Mouse (Mus musculus) heart, embryonic 12.5 days (tissue): Measurements from ENCODE around the gene Pakap. TPM values are rescaled to one million over a fixed set of nuclear protein-coding genes. Genes with fewer than 3 reads are reported as not detected.

Experiments used
- ATAC-seq: fragments of 200-750 bp; cut with Nextera tagmentation; 2 replicates; pipeline ENCODE4 v1.8.0; 2017; ENCODE audit warnings: moderate TSS enrichment, moderate library complexity; ENCODE audit not compliant: insufficient number of reproducible peaks, low FRiP score
- H3K27ac ChIP-seq: fragments of 300-500 bp; sonication (generic); 2 replicates; pipeline ENCODE4 v1.5.1; 2016; ENCODE audit warnings: mild to moderate bottlenecking, moderate library complexity; ENCODE audit not compliant: poor library complexity, severe bottlenecking
- H3K27me3 ChIP-seq: fragments of 300-500 bp; sonication (generic); replicated peaks from 2 replicates; pipeline ENCODE4 v1.6.1; 2016; ENCODE audit warnings: mild to moderate bottlenecking, moderate library complexity
- H3K36me3 ChIP-seq: fragments of 300-500 bp; sonication (generic); 2 replicates; pipeline ENCODE4 v1.6.1; 2016; ENCODE audit warnings: mild to moderate bottlenecking, moderate library complexity
- H3K4me1 ChIP-seq: fragments of 300-500 bp; sonication (generic); replicated peaks from 2 replicates; pipeline ENCODE4 v1.6.1; 2016; ENCODE audit warnings: mild to moderate bottlenecking
- H3K4me2 ChIP-seq: fragments of 300-500 bp; sonication (generic); 2 replicates; pipeline ENCODE4 v1.6.1; 2016; ENCODE audit warnings: mild to moderate bottlenecking, moderate library complexity
- H3K4me3 ChIP-seq: fragments of 300-500 bp; sonication (generic); 2 replicates; pipeline ENCODE4 v1.5.1; 2016; ENCODE audit warnings: mild to moderate bottlenecking
- H3K9ac ChIP-seq: fragments of 300-500 bp; sonication (generic); 2 replicates; pipeline ENCODE4 v1.6.1; 2016; ENCODE audit warnings: mild to moderate bottlenecking, moderate library complexity
- H3K9me3 ChIP-seq: fragments of 300-500 bp; sonication (generic); replicated peaks from 2 replicates; pipeline ENCODE4 v1.6.1; 2016; ENCODE audit warnings: mild to moderate bottlenecking, moderate library complexity
- WGBS: fragments of 180-500 bp; shearing (Covaris S2); methylation state at CpG from one replicate; pipeline ENCODE4 v1.1.7; 2016; 5-methylcytosine and 5-hydroxymethylcytosine counted together
- polyA plus RNA-seq: library from polyadenylated mRNA; unstranded; fragments of >200 nt; fragmentation: Nextera tagmentation; extraction: Ambion mirVana; gene quantifications from 2 replicates; pipeline ENCODE4 v1.2.1, GENCODE M21; 2016

The Pakap gene
- polyA plus RNA-seq, 1 experiment from 2014 or later, result 74.5 TPM

DNA sequence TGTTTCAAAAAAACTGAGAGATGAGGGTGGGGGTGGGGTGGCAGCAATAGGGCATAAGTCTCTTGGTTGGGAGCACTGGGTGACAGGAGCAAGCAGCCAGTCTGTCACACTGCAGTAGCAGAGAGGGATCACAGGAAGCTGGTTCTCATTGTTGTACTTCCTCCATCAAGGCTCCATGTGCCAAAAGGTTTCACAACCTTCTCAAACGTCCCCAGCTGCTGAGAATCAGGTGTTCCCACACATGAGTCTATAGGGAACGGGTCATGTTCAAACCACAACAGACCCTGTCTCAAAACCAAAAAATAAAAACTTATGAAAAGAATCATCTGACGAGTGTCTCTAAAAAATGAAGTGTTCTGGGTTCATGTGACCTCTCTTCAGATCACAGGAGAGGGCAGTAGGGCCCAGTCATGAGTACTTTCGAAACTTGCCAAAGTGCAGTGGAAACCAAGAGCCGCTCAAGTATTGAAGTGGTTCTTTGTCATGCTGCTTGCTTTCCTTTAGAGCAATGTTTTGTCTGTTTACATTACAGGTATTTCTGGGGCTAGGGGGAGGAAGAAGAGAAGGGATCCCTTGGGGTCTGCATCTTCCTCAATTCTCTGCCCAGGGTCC is 362.7 kb downstream of the Pakap start:
- no peaks in the 10 kb centered on the region for H3K36me3 ChIP-seq
- H3K4me1 ChIP-seq, result no peaks in the 10 kb centered on the region
- H3K4me3 ChIP-seq, result no peak overlapping the region
- no peak overlapping the region for H3K27ac ChIP-seq
- H3K4me2 ChIP-seq, result no peak overlapping the region
- 62% methylated on average over 5 of the region's 5 CpGs for WGBS
- H3K9me3 ChIP-seq, result no peaks in the 10 kb centered on the region; the same call in 1 of the 2 replicates
- H3K9ac ChIP-seq, result no peak overlapping the region
- H3K27me3 ChIP-seq, result no peaks in the 10 kb centered on the region
- ATAC-seq, result no peak

GRCm38 (mm10) chr4:57934181-57934580 is 366.2 kb downstream of the Pakap start:
- no peaks in the 10 kb centered on the region for H3K36me3 ChIP-seq
- H3K27ac ChIP-seq, result no peak overlapping the region
- H3K9me3 ChIP-seq, result no peaks in the 10 kb centered on the region; the same call in 1 of the 2 replicates
- no peak overlapping the region for H3K4me2 ChIP-seq
- no peak for ATAC-seq
- no peak overlapping the region for H3K9ac ChIP-seq
- no peak overlapping the region for H3K4me3 ChIP-seq
- H3K27me3 ChIP-seq, result no peaks in the 10 kb centered on the region
- 65% methylated on average over 5 of the region's 5 CpGs for WGBS
- H3K4me1 ChIP-seq, result no peaks in the 10 kb centered on the region

GRCm38 (mm10) chr4:57937292-57937691 is 369.3 kb downstream of the Pakap start:
- no peak overlapping the region for H3K4me2 ChIP-seq
- 0 out of 2 replicates have a peak, but pooled peaks cover under 1% of the 10 kb centered on the region for H3K36me3 ChIP-seq
- no peaks in the 10 kb centered on the region for H3K4me1 ChIP-seq
- no peak overlapping the region for H3K27ac ChIP-seq
- WGBS, result 82% methylated on average over 6 of the region's 6 CpGs
- no peak overlapping the region for H3K9ac ChIP-seq
- H3K27me3 ChIP-seq, result no peaks in the 10 kb centered on the region
- ATAC-seq, result no peak
- H3K4me3 ChIP-seq, result no peak overlapping the region
- no peaks in the 10 kb centered on the region; the same call in 1 of the 2 replicates for H3K9me3 ChIP-seq

DNA sequence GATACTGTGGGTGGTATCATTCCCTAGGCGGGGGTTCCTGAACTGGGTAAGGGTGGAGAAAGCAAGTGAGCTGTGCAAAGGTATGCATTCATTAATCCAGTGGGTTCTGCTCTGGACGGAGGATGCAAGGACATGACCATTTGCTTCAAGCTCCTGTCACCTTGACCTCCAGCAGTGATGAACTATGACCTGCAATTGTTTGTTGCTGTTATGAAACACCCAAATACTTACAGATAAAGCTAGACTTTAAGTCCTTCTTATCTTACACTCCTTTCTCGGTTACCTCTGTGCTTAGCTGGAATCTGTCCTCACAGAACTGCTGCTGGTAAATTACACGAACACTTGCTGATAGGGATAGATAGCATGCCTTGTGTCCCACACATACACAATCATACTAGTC is 372.7 kb downstream of the Pakap start:
- Histone ChIP-seq H3K4me3 (no peak overlapping the region), H3K4me2 (no peak overlapping the region), H3K9ac (no peak overlapping the region), H3K4me1 (no peaks in the 10 kb centered on the region), H3K27me3 (no peaks in the 10 kb centered on the region), H3K36me3 (peaks cover 33% of the 10 kb centered on the region), H3K27ac (no peak overlapping the region), H3K9me3 (no peaks in the 10 kb centered on the region)
- no peak for ATAC-seq
- WGBS, result 60% methylated on average over 4 of the region's 4 CpGs

- Histone ChIP-seq H3K4me3 (no peak overlapping the region), H3K4me1 (no peaks in the 10 kb centered on the region; the same call in 1 of the 2 replicates), H3K27me3 (no peaks in the 10 kb centered on the region), H3K9ac (no peak overlapping the region), H3K4me2 (no peak overlapping the region), H3K36me3 (peaks cover 50% of the 10 kb centered on the region), H3K9me3 (no peaks in the 10 kb centered on the region), H3K27ac (no peak overlapping the region)
- no peak for ATAC-seq
- WGBS, result 85% methylated on average over 2 of the region's 2 CpGs
These were observed 374.9 kb downstream of the Pakap start for GRCm38 (mm10) chr4:57942892-57943291.

Other genes starting within 250 kb of the Pakap start
- 35.1 and 46.6 TPM in 2 replicates for gene Palm2, start 133.9 kb upstream of the Pakap start, polyA plus RNA-seq
- 50.1 and 50.3 TPM in 2 replicates for gene Akap2, start 149.5 kb downstream of the Pakap start, polyA plus RNA-seq